Mouse (Mus musculus): ENCODE measurements around the gene Pdlim4. TPM values are rescaled to one million over a fixed set of nuclear protein-coding genes. Genes with fewer than 3 reads are reported as not detected.
A peak's percentile ranks its signal among the peaks of the same experiment; 100 is the strongest.

The Pdlim4 gene
- polyA plus RNA-seq, 1 experiment from 2014 or later: 115 TPM

- WGBS: 52% methylated on average over 21 of the region's 21 CpGs
- Histone ChIP-seq H3K27ac (replicated peaks; ENCODE audit: low read depth, low read length) (peak overlapping the region; percentile 93), H3K36me3 (ENCODE audit: control insufficient read depth, insufficient read depth, low read length) (0 out of 2 replicates have a peak, but pooled peaks cover 10% of the 10 kb centered on the region), H3K4me1 (ENCODE audit: control insufficient read depth, insufficient read depth, low read length) (peaks cover 64% of the 10 kb centered on the region), H3K27me3 (replicated peaks; ENCODE audit: control insufficient read depth, insufficient read depth, low read length) (no peaks in the 10 kb centered on the region), H3K9me3 (ENCODE audit: control insufficient read depth, low read length) (no peaks in the 10 kb centered on the region), H3K4me3 (ENCODE audit: low read depth, low read length) (no peak overlapping the region), H3K9ac (ENCODE audit: low read depth, low read length) (peak overlapping the region; percentile 26; the same call in 1 of the 2 replicates), H3K4me2 (ENCODE audit: low read depth, low read length) (peak overlapping the region; percentile 47)
- DNase-seq (ENCODE audit: low spot score) (peak; percentile 46), ATAC-seq (ENCODE audit: low read depth) (no peak)
Observed at GRCm38 (mm10) chr11:54111976-54112741, 43.3 kb upstream of the Pdlim4 start.

- no peak overlapping the region for H3K4me2 ChIP-seq (ENCODE audit: low read depth, low read length)
- no peak for DNase-seq (ENCODE audit: low spot score)
Observed at GRCm38 (mm10) chr11:54111291-54111690, 42.5 kb upstream of the Pdlim4 start.

GRCm38 (mm10) chr11:54108894-54109293, 40.1 kb upstream of the Pdlim4 start:
- H3K4me3 ChIP-seq (ENCODE audit: low read depth, low read length): no peak overlapping the region
- H3K4me2 ChIP-seq (ENCODE audit: low read depth, low read length): no peak overlapping the region
- DNase-seq (ENCODE audit: low spot score) (peak; percentile 43), ATAC-seq (ENCODE audit: low read depth) (no peak)
- H3K27ac ChIP-seq (replicated peaks; ENCODE audit: low read depth, low read length): no peak overlapping the region
- H3K27me3 ChIP-seq (replicated peaks; ENCODE audit: control insufficient read depth, insufficient read depth, low read length): no peaks in the 10 kb centered on the region
- H3K36me3 ChIP-seq (ENCODE audit: control insufficient read depth, insufficient read depth, low read length): 0 out of 2 replicates have a peak, but pooled peaks cover 14% of the 10 kb centered on the region
- 71% methylated on average over 5 of the region's 5 CpGs for WGBS
- H3K9ac ChIP-seq (ENCODE audit: low read depth, low read length): no peak overlapping the region
- peaks cover 42% of the 10 kb centered on the region for H3K4me1 ChIP-seq (ENCODE audit: control insufficient read depth, insufficient read depth, low read length)
- H3K9me3 ChIP-seq (ENCODE audit: control insufficient read depth, low read length): no peaks in the 10 kb centered on the region

More at GRCm38 (mm10) chr11:54111291-54111690, 42.5 kb upstream of the Pdlim4 start:
- H3K27ac ChIP-seq (replicated peaks; ENCODE audit: low read depth, low read length): no peak overlapping the region
- no peaks in the 10 kb centered on the region for H3K9me3 ChIP-seq (ENCODE audit: control insufficient read depth, low read length)
- no peak for ATAC-seq (ENCODE audit: low read depth)
- H3K4me1 ChIP-seq (ENCODE audit: control insufficient read depth, insufficient read depth, low read length): peaks cover 65% of the 10 kb centered on the region
- no peaks in the 10 kb centered on the region for H3K27me3 ChIP-seq (replicated peaks; ENCODE audit: control insufficient read depth, insufficient read depth, low read length)
- no peak overlapping the region for H3K9ac ChIP-seq (ENCODE audit: low read depth, low read length)
- H3K36me3 ChIP-seq (ENCODE audit: control insufficient read depth, insufficient read depth, low read length): 0 out of 2 replicates have a peak, but pooled peaks cover 10% of the 10 kb centered on the region
- no peak overlapping the region for H3K4me3 ChIP-seq (ENCODE audit: low read depth, low read length)
- 80% methylated on average over 7 of the region's 7 CpGs for WGBS

GRCm38 (mm10) chr11:54108131-54108530, 39.3 kb upstream of the Pdlim4 start:
- Histone ChIP-seq H3K9ac (ENCODE audit: low read depth, low read length) (no peak overlapping the region), H3K4me3 (ENCODE audit: low read depth, low read length) (no peak overlapping the region), H3K4me1 (ENCODE audit: control insufficient read depth, insufficient read depth, low read length) (peaks cover 38% of the 10 kb centered on the region), H3K9me3 (ENCODE audit: control insufficient read depth, low read length) (no peaks in the 10 kb centered on the region), H3K27me3 (replicated peaks; ENCODE audit: control insufficient read depth, insufficient read depth, low read length) (no peaks in the 10 kb centered on the region), H3K27ac (replicated peaks; ENCODE audit: low read depth, low read length) (0 out of 2 replicates have a peak overlapping the region, but pooled peaks have one; percentile 17), H3K4me2 (ENCODE audit: low read depth, low read length) (no peak overlapping the region), H3K36me3 (ENCODE audit: control insufficient read depth, insufficient read depth, low read length) (0 out of 2 replicates have a peak, but pooled peaks cover 14% of the 10 kb centered on the region)
- 59% methylated on average over 3 of the region's 3 CpGs for WGBS
- ATAC-seq (ENCODE audit: low read depth) (no peak), DNase-seq (ENCODE audit: low spot score) (no peak)

- H3K4me1 ChIP-seq (ENCODE audit: control insufficient read depth, insufficient read depth, low read length): peaks cover 40% of the 10 kb centered on the region
- H3K36me3 ChIP-seq (ENCODE audit: control insufficient read depth, insufficient read depth, low read length): 0 out of 2 replicates have a peak, but pooled peaks cover 14% of the 10 kb centered on the region
- DNase-seq (ENCODE audit: low spot score): peak; percentile 48
- peak overlapping the region; percentile 52; the same call in 1 of the 2 replicates for H3K27ac ChIP-seq (replicated peaks; ENCODE audit: low read depth, low read length)
- no peaks in the 10 kb centered on the region for H3K9me3 ChIP-seq (ENCODE audit: control insufficient read depth, low read length)
- peak; percentile 35; the same call in 1 of the 2 replicates for ATAC-seq (ENCODE audit: low read depth)
- 0 out of 2 replicates have a peak overlapping the region, but pooled peaks have one; percentile 25 for H3K9ac ChIP-seq (ENCODE audit: low read depth, low read length)
- no peak overlapping the region for H3K4me3 ChIP-seq (ENCODE audit: low read depth, low read length)
- 61% methylated on average over 7 of the region's 7 CpGs for WGBS
- H3K4me2 ChIP-seq (ENCODE audit: low read depth, low read length): peak overlapping the region; percentile 3; the same call in 1 of the 2 replicates
- no peaks in the 10 kb centered on the region for H3K27me3 ChIP-seq (replicated peaks; ENCODE audit: control insufficient read depth, insufficient read depth, low read length)
Observed at GRCm38 (mm10) chr11:54107239-54107638, 38.4 kb upstream of the Pdlim4 start.

- no peak for DNase-seq (ENCODE audit: low spot score)
- Histone ChIP-seq H3K4me3 (ENCODE audit: low read depth, low read length) (no peak overlapping the region), H3K36me3 (ENCODE audit: control insufficient read depth, insufficient read depth, low read length) (0 out of 2 replicates have a peak, but pooled peaks cover 14% of the 10 kb centered on the region), H3K9ac (ENCODE audit: low read depth, low read length) (0 out of 2 replicates have a peak overlapping the region, but pooled peaks have one; percentile 25), H3K9me3 (ENCODE audit: control insufficient read depth, low read length) (no peaks in the 10 kb centered on the region), H3K4me1 (ENCODE audit: control insufficient read depth, insufficient read depth, low read length) (peaks cover 38% of the 10 kb centered on the region), H3K27ac (replicated peaks; ENCODE audit: low read depth, low read length) (peak overlapping the region; percentile 52), H3K27me3 (replicated peaks; ENCODE audit: control insufficient read depth, insufficient read depth, low read length) (no peaks in the 10 kb centered on the region), H3K4me2 (ENCODE audit: low read depth, low read length) (peak overlapping the region; percentile 3; the same call in 1 of the 2 replicates)
- ATAC-seq (ENCODE audit: low read depth): no peak
- WGBS: 83% methylated on average over 3 of the region's 3 CpGs
Observed at GRCm38 (mm10) chr11:54106676-54107075, 37.9 kb upstream of the Pdlim4 start.

- Histone ChIP-seq H3K27ac (replicated peaks; ENCODE audit: low read depth, low read length) (no peak overlapping the region), H3K4me3 (ENCODE audit: low read depth, low read length) (no peak overlapping the region), H3K27me3 (replicated peaks; ENCODE audit: control insufficient read depth, insufficient read depth, low read length) (no peaks in the 10 kb centered on the region), H3K4me1 (ENCODE audit: control insufficient read depth, insufficient read depth, low read length) (peaks cover 38% of the 10 kb centered on the region), H3K4me2 (ENCODE audit: low read depth, low read length) (no peak overlapping the region), H3K9ac (ENCODE audit: low read depth, low read length) (no peak overlapping the region), H3K9me3 (ENCODE audit: control insufficient read depth, low read length) (no peaks in the 10 kb centered on the region), H3K36me3 (ENCODE audit: control insufficient read depth, insufficient read depth, low read length) (0 out of 2 replicates have a peak, but pooled peaks cover 7% of the 10 kb centered on the region)
- no peak for ATAC-seq (ENCODE audit: low read depth)
- DNase-seq (ENCODE audit: low spot score): no peak
- 86% methylated on average over 5 of the region's 6 CpGs for WGBS
Observed at GRCm38 (mm10) chr11:54105011-54105410, 36.2 kb upstream of the Pdlim4 start.

- H3K4me1 ChIP-seq (ENCODE audit: control insufficient read depth, insufficient read depth, low read length): peaks cover 31% of the 10 kb centered on the region
- no peak for ATAC-seq (ENCODE audit: low read depth)
- DNase-seq (ENCODE audit: low spot score): peak; percentile 26
- H3K27me3 ChIP-seq (replicated peaks; ENCODE audit: control insufficient read depth, insufficient read depth, low read length): no peaks in the 10 kb centered on the region
- no peaks in the 10 kb centered on the region for H3K9me3 ChIP-seq (ENCODE audit: control insufficient read depth, low read length)
- peak overlapping the region; percentile 8; the same call in 1 of the 2 replicates for H3K4me3 ChIP-seq (ENCODE audit: low read depth, low read length)
- H3K27ac ChIP-seq (replicated peaks; ENCODE audit: low read depth, low read length): no peak overlapping the region
- peak overlapping the region; percentile 97 for H3K4me2 ChIP-seq (ENCODE audit: low read depth, low read length)
- H3K36me3 ChIP-seq (ENCODE audit: control insufficient read depth, insufficient read depth, low read length): 0 out of 2 replicates have a peak, but pooled peaks cover 4% of the 10 kb centered on the region
- WGBS: 63% methylated on average over 10 of the region's 10 CpGs
- 0 out of 2 replicates have a peak overlapping the region, but pooled peaks have one; percentile 14 for H3K9ac ChIP-seq (ENCODE audit: low read depth, low read length)
Observed at GRCm38 (mm10) chr11:54102706-54103449, 34.1 kb upstream of the Pdlim4 start.
